Mouse (Mus musculus): ENCODE results near the gene Tuba1a.
"Not testable (repeated sequence)": the region's sequence is repeated elsewhere in the genome, so short reads cannot be mapped to it uniquely, and the experiment has no call there.

The Tuba1a gene

GRCm38 (mm10) chr15:98923031-98923537 lies 30.4 kb downstream of the Tuba1a start:
- DNase-seq (ENCODE audit: low spot score), result no peak

- no peak for DNase-seq (ENCODE audit: low spot score)
Observed at GRCm38 (mm10) chr15:98922581-98922980, 30.9 kb downstream of the Tuba1a start.

- no peak for DNase-seq (ENCODE audit: low spot score)
Observed at GRCm38 (mm10) chr15:98921510-98921909, 32.0 kb downstream of the Tuba1a start.

GRCm38 (mm10) chr15:98918499-98918895 lies 35.0 kb downstream of the Tuba1a start:
- DNase-seq (ENCODE audit: low spot score), result not testable (repeated sequence)

GRCm38 (mm10) chr15:98917538-98918498 lies 35.7 kb downstream of the Tuba1a start, which contains the start of gene Lmbr1l:
Lmbr1l (minus strand) TSS chr15:98918231.
- DNase-seq (ENCODE audit: low spot score), result peak; percentile 99

- DNase-seq (ENCODE audit: low spot score), result peak; percentile 18
Observed at GRCm38 (mm10) chr15:98917091-98917490, 36.4 kb downstream of the Tuba1a start.

DNA sequence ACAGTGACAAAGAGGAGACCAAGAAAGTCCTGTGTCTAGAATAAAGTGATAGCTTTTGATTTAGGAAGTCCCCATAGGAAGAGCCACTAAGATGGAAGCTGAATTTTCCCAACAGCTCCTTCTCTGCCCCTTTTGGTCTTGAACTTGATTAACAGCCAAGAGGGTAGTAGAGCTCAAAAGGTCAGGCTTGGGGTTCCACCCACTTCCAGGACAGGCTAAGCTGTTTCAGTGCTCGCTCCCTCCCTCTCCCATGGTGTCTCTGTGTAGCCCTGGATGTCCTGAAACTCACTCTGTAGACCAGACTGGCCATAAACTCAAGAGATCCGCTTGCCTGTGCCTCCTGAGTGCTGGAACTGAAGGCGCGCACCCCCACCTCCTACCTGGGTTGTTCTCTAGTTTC lies 37.5 kb downstream of the Tuba1a start:
- DNase-seq (ENCODE audit: low spot score), result no peak

DNA sequence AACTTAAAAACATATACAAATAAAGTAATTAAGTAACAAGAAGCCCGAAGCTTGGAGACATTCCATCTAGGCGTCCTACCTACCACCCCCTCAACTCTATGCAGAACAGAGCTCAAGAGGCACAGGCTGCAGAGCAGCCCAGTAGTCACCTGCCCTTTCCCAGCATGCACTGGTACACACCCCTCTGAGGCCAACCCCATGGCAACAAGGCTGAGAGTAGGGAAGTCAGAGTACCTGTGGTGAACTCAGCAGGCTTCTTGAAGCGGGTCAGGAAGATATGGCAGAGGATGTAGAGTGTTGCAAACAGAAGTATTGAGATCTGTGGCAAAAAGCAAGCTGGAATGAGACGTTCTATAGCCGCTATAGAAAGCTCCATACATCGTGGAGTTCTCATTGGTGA lies 38.6 kb downstream of the Tuba1a start:
- DNase-seq (ENCODE audit: low spot score), result no peak

GRCm38 (mm10) chr15:98904692-98905091 lies 48.8 kb downstream of the Tuba1a start:
- no peak for DNase-seq (ENCODE audit: low spot score)

DNA sequence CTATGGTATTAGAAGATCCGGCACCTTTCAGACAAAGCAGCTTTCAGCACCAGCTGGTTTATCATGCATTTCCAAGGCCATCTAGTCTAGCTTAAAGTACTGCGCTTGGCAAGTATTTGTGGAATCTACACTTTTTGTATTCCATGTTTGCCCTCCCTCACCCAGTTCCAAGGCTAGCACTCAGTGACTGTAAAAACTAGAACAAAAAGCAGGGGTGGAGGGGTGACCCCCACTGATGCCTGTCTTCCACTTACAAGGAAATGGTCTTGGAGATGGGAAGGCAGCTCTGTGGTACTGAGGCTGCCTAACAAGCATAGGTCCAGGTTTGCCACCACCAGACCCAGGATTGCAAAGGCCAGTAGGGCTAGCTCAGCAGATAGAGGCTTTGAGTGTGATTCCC lies 50.9 kb downstream of the Tuba1a start:
- no peak for DNase-seq (ENCODE audit: low spot score)

DNA sequence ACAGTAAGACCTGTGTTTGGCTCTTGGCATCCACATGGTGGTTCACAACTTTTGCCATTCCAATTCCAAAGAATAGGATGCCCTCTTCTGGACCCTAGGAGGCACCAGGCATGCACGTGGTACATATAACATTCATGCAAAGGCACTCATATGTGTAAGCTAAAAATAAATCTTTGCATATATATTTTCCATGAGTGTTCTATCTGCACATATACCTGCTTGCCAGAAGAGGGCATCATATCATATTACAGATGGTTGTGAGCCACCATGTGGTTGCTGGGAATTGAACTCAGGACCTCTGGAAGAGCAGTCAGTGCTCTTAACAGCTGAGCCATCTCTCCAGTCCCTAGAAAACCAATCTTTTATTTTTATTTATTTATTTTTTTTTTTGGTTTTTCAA lies 52.0 kb downstream of the Tuba1a start:
- DNase-seq (ENCODE audit: low spot score), result no peak
